Mouse (Mus musculus) liver, embryonic 14.5 days (tissue): ENCODE results near the gene Mmrn2. TPM values are rescaled to one million over a fixed set of nuclear protein-coding genes. Genes with fewer than 3 reads are reported as not detected.

ENCODE experiments used
- ATAC-seq: fragments of 200-750 bp; cut with Nextera tagmentation; 2 replicates; pipeline ENCODE4 v1.8.0; 2017; ENCODE audit warnings: moderate number of reproducible peaks, mild to moderate bottlenecking, moderate library complexity; ENCODE audit not compliant: insufficient read depth
- DNase-seq, 3 experiments: peaks; one replicate each; pipeline ENCODE4 v3.0.0-alpha.2; 2012 to 2013; ENCODE audit warnings: low read depth in 3 of 3, low spot score in 3 of 3
- H3K27ac ChIP-seq: fragments of 300-500 bp; sonication (generic); 2 replicates; pipeline ENCODE4 v1.5.1; 2014; ENCODE audit warnings: moderate library complexity, mild to moderate bottlenecking, control low read depth, inconsistent platforms
- H3K27me3 ChIP-seq: fragments of 300-500 bp; sonication (generic); 2 replicates; pipeline ENCODE4 v1.6.1; 2014; ENCODE audit warnings: mild to moderate bottlenecking, low read length, moderate library complexity; ENCODE audit not compliant: control insufficient read depth, insufficient read depth
- H3K36me3 ChIP-seq: fragments of 300-500 bp; sonication (generic); replicated peaks from 2 replicates; pipeline ENCODE4 v1.6.1; 2014; ENCODE audit warnings: low read depth; ENCODE audit not compliant: control insufficient read depth, insufficient read depth
- H3K4me1 ChIP-seq, 2 experiments: fragments of 200-500 bp in 1 of 2; fragments of 300-500 bp in 1 of 2; sonication (generic) in 1 of 2; replicated peaks; 2 replicates each; pipeline ENCODE4 v1.6.1; 2012 to 2014; ENCODE audit warnings: antibody characterized with exemption in 1 of 2, inconsistent platforms in 1 of 2, low read length in 1 of 2; ENCODE audit not compliant: control insufficient read depth in 2 of 2, insufficient read depth in 2 of 2
- H3K4me2 ChIP-seq: fragments of 300-500 bp; sonication (generic); 2 replicates; pipeline ENCODE4 v1.6.1; 2014; ENCODE audit warnings: low read depth, mild to moderate bottlenecking, control low read depth, moderate library complexity
- H3K4me3 ChIP-seq, 2 experiments: fragments of 200-500 bp in 1 of 2; fragments of 300-500 bp in 1 of 2; sonication (generic) in 1 of 2; 2 replicates each; pipeline ENCODE4 v1.5.1; 2012 to 2014; ENCODE audit warnings: low read depth in 2 of 2, low read length in 2 of 2, mild to moderate bottlenecking in 2 of 2, control low read depth in 1 of 2, inconsistent platforms in 1 of 2, moderate library complexity in 1 of 2; ENCODE audit not compliant: insufficient read depth in 1 of 2
- H3K9ac ChIP-seq: fragments of 300-500 bp; sonication (generic); replicated peaks from 2 replicates; pipeline ENCODE4 v1.6.1; 2014; ENCODE audit warnings: mild to moderate bottlenecking, control low read depth, moderate library complexity
- H3K9me3 ChIP-seq: fragments of 300-500 bp; sonication (generic); 2 replicates; pipeline ENCODE4 v1.6.1; 2016; ENCODE audit warnings: low read length, mixed read lengths; ENCODE audit not compliant: control insufficient read depth
- CTCF ChIP-seq: IDR thresholded peaks from 2 replicates; pipeline ENCODE4 v1.5.1; 2016; ENCODE audit warnings: antibody characterized with exemption, low read depth, control low read depth
- EP300 ChIP-seq: IDR thresholded peaks from 2 replicates; pipeline ENCODE4 v1.6.1; 2016; ENCODE audit warnings: antibody characterized with exemption, low read depth
- WGBS: fragments of 180-500 bp; shearing (Covaris S2); extraction: QIAGEN DNeasy Blood & Tissue Kit; methylation state at CpG from one replicate; pipeline ENCODE4 v1.1.7; 2014; ENCODE audit not compliant: insufficient replicate concordance; 5-methylcytosine and 5-hydroxymethylcytosine counted together
- polyA plus RNA-seq, 2 experiments: library from polyadenylated mRNA; depleted of rRNA in 1 of 2; stranded (reverse) in 1 of 2; unstranded in 1 of 2; fragments of >200 nt; fragmentation: Nextera tagmentation in 1 of 2; extraction: Ambion mirVana in 1 of 2; gene quantifications; 2 replicates each; pipeline versions ENCODE4 v1.2.1 to v1.2.3; 2012 to 2014

Gene Mmrn2
- polyA plus RNA-seq, 2 experiments, result 1.0 to 1.3 TPM

GRCm38 (mm10) chr14:34417501-34417900 lies 42.2 kb downstream of the Mmrn2 start:
- Histone ChIP-seq H3K36me3 (no peaks in the 10 kb centered on the region), H3K9ac (no peak overlapping the region), H3K27me3 (no peaks in the 10 kb centered on the region), H3K4me3 (no peak overlapping the region), H3K9me3 (no peaks in the 10 kb centered on the region), H3K4me1 (no peaks in the 10 kb centered on the region), H3K27ac (no peak overlapping the region), H3K4me2 (no peak overlapping the region)
- ATAC-seq (no peak), DNase-seq (no peak)
- 61% methylated on average over 5 of the region's 5 CpGs for WGBS
- no peak for TF ChIP-seq EP300

GRCm38 (mm10) chr14:34421078-34421477 lies 45.8 kb downstream of the Mmrn2 start:
- Histone ChIP-seq H3K9ac (no peak overlapping the region), H3K36me3 (no peaks in the 10 kb centered on the region), H3K9me3 (no peaks in the 10 kb centered on the region), H3K27me3 (no peaks in the 10 kb centered on the region), H3K27ac (no peak overlapping the region), H3K4me1 (no peaks in the 10 kb centered on the region), H3K4me3 (no peak overlapping the region), H3K4me2 (no peak overlapping the region)
- ATAC-seq, result no peak
- TF ChIP-seq CTCF (no peak), EP300 (no peak)
- no peak for DNase-seq
- WGBS, result 42% methylated on average over 1 of the region's 1 CpGs

DNA sequence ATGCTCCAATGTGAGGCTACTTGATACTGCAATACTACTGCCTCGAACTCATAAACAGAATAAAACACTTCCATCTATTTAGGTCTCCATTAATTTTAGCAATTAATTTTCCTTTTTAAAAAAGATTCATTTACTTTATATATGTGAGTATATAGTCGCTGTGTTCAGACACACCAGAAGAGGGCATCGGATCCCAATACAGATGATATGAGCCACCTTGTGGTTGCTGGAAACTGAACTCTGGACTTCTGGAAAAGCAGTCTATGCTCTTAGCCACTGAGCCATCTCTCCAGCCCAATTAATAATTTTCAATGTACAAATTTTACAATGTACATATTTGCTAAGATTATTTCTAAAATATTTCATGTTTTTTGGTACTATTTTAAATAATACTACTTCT lies 53.0 kb downstream of the Mmrn2 start:
- Histone ChIP-seq H3K4me1 (no peaks in the 10 kb centered on the region), H3K9ac (no peak overlapping the region), H3K4me2 (no peak overlapping the region), H3K27ac (no peak overlapping the region), H3K27me3 (no peaks in the 10 kb centered on the region), H3K36me3 (no peaks in the 10 kb centered on the region), H3K9me3 (no peaks in the 10 kb centered on the region), H3K4me3 (no peak overlapping the region)
- TF ChIP-seq EP300 (no peak), CTCF (no peak; the same call in 1 of the 2 replicates)
- no peak for ATAC-seq
- 65% methylated on average over 3 of the region's 3 CpGs for WGBS
- DNase-seq, result no peak

GRCm38 (mm10) chr14:34429069-34429468 lies 53.8 kb downstream of the Mmrn2 start:
- WGBS, result 76% methylated on average over 1 of the region's 1 CpGs
- DNase-seq (no peak), ATAC-seq (no peak)
- TF ChIP-seq CTCF (no peak), EP300 (no peak)
- no peak overlapping the region for H3K9ac ChIP-seq
- no peak overlapping the region for H3K4me3 ChIP-seq
- no peak overlapping the region for H3K27ac ChIP-seq
- H3K27me3 ChIP-seq, result no peaks in the 10 kb centered on the region
- no peaks in the 10 kb centered on the region for H3K9me3 ChIP-seq
- no peaks in the 10 kb centered on the region for H3K36me3 ChIP-seq
- H3K4me2 ChIP-seq, result no peak overlapping the region
- no peaks in the 10 kb centered on the region for H3K4me1 ChIP-seq

DNA sequence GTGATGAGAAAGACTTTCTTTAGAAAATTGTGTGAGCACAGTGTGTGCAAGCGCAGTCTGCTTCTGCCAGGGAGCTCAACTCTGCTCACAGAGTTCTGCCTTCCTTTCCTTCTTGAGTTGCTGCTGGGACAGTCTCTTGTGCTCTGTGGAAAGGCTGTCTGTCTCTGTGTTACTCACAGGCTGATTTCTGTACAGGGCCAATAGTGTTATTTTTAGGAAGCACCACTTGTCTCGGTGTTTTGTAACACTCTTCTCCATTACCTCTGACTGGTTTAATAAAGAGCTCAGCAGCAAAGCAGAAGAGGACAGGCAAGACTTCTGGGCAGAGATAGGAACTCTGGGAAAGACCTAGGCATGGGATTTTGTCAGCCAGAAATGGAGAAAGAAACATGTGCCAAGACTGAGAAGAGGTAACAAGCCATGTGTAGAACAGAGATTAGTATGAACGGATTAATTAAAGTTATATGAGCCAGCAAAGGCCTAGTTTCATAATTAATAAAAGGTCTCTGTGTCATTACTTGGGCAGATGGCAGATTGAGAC lies 65.3 kb downstream of the Mmrn2 start:
- H3K4me3 ChIP-seq, result no peak overlapping the region
- H3K27me3 ChIP-seq, result no peaks in the 10 kb centered on the region
- H3K36me3 ChIP-seq, result no peaks in the 10 kb centered on the region
- TF ChIP-seq EP300 (no peak), CTCF (no peak)
- no peak overlapping the region for H3K27ac ChIP-seq
- H3K9ac ChIP-seq, result no peak overlapping the region
- H3K9me3 ChIP-seq, result no peaks in the 10 kb centered on the region
- no peak overlapping the region for H3K4me2 ChIP-seq
- 61% methylated on average over 3 of the region's 3 CpGs for WGBS
- DNase-seq (no peak), ATAC-seq (no peak)
- H3K4me1 ChIP-seq, result no peaks in the 10 kb centered on the region
